Mouse (Mus musculus) urinary bladder, postnatal 14 days (tissue): Measurements from ENCODE around the gene Hoxc4.
A peak's percentile ranks its signal among the peaks of the same experiment; 100 is the strongest.

Experiments used
- DNase-seq: peaks from one replicate; pipeline ENCODE4 v3.0.0; 2021; ENCODE audit warnings: low spot score

The Hoxc4 gene

DNA sequence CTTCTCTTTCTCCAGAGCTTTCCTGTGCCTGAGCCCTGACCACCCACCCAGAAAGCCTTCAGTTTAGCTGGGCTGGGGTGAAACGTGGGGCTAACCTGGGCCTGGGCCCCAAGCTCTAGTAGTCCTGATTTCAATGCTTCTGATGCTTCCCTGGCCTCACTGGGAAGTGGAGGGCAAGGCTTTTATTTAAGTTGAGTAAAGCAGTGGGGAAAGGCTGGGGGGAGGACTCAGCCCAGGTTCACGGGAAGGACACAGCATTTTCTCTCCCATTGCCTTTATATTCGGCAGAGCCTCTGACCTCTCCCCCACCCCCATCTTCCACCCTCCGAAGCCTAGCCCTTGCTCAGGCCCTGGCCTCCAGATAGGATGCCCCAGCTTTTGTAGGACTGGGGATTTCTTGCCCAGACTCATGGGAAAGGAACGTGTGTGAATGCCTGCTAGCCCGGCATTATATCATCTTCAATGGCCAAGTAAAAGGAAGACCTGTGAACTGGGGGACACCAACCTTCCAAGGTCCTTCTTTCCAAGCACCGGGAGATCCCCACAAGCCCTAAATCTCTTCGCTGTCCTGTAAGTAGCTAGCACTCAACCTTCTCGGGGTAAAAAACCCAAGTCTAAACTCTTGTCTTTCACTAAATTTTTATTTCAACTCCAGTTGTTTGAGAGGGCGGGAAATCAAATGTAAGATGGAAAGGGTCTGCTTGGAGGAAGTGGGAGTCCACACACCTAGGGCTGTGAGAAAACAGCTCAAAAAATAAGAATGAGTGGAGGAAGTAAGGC lies 20.2 kb downstream of the Hoxc4 start:
- DNase-seq, result no peak

DNA sequence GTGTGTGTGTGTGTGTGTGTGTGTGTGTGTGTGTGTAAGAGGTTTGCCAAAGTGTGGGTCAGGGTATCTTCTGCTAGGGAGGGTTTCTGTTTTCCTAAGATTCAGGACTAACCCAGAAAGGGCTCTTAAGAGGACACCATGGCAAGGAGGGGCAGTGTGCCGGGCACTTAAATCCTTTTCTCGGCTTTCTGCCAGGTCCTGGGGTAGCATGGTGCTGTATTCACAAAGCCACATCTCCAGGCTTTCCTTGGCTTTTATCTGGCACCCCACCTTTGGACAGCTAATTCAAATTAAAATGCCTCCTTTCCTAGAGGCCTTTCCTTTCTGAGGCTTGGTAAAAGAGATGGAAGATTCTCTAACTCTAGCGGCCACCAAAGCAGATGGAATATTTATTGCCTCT lies 20.9 kb downstream of the Hoxc4 start:
- DNase-seq, result no peak

DNA sequence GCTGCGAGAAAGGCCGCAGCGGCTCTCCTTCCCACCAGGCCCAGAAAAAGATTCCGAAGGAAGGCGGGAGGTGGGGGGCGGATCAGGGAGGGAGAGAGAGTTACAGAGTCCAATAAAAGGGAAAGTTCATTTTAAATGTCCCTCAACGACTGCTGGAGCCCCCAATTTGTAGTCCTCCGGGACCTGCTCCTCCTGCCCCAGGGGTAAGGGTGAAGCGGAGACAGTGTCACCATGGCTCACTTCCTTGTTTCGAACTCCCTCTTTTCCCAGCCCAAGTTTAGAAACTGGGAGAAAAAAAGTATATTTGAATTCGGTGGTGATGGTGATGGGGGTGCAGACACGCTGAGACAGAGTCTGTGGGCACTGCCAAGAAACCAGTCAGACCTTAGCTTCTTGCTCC lies 21.9 kb downstream of the Hoxc4 start:
- DNase-seq, result no peak

DNA sequence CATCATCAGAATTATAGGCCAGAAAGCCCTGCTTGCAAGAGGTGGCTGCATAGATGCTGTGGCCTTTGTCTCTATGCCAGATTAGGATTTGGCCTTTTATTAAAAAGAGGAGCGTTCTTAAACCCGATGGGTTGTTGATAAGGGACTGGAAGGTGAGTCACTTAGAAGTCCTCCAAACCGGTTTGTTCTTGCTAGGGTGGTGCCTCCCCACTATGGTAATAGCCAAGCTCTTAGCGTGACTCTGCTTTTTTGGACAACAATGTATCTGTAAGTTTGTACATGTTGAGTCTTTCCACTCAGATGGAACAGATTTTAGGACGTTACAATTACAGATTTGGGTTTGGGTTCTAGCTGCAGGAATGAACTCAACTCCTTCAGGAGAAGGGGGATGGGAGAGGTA lies 22.9 kb downstream of the Hoxc4 start:
- DNase-seq, result peak; percentile 26

DNA sequence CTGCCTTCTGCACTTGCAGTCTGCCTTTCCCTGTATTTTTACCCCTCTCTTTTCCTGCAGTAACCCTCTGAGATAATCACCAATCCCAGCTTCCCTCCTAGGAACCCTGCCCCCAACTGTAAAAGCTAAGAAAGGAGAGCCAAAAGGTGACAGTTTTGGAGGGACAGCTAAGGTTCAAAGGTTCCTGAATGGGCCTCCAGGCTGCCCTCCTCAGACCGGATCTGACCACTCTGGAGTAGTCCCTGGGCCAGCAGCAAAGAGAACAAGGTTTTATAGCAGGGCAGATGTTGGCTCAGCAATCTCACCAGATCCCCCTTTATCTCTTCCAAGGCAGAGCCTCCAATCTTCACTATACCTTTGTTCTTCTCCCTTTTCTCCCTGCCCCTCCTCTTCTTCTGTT lies 23.5 kb downstream of the Hoxc4 start:
- no peak for DNase-seq

DNA sequence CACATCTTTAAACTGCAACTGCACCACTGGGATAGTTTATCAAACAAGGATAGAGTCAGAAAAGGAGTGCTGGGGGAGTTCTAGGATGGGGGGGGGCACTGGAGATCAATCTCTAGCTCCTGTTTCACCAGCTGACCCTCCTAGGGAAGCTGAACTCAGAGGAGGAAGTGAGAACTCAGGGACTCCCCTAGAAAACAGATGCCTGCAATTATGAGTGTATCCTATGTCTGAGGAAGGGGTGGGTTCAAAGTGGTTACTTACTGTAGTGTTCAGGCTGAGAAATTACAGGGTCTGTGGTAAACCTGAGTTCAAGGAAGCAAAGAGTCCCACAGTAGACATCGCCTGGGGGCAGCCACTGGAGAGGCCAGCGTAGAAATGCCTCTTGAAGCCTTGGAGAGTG lies 32.9 kb downstream of the Hoxc4 start:
- no peak for DNase-seq

DNA sequence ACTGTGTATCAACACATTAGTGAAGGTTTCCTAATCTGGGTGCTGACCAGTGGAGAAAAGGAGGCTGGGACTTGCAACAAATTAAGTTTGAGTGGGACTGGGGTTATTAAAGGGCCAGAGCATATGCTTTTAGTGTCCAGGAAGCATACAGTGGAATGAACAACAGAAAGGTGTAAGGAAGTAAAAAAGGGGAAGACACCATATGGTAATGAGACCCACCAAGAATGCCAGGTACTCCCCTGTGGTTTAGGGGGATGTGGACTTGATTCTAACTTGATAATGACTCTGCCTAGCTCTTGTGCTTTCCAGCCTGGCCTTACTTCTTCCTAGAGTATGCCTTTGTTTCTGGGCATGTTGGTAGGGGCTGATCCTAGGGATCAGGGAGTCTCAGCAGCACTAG lies 34.5 kb downstream of the Hoxc4 start:
- DNase-seq, result no peak

DNA sequence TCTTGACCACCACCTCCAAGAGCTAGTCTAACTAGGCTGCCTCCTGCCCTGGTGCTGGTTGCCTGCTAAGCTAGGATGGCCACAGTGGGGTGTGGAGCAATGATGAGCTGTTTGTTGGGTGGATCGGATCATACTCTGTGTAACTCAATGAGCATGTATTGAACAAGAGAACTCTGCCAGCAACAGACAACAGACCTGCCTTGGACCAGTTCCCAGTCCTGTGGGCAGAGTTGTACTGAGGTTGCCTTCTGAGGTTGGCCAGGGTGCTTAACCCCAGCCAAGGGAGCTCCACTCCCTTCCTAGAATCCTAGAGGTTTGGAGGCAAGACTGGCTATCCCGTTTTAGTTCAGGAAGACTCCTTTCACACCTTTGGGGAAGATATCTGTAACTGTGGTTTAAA lies 37.7 kb downstream of the Hoxc4 start:
- DNase-seq, result no peak

DNA sequence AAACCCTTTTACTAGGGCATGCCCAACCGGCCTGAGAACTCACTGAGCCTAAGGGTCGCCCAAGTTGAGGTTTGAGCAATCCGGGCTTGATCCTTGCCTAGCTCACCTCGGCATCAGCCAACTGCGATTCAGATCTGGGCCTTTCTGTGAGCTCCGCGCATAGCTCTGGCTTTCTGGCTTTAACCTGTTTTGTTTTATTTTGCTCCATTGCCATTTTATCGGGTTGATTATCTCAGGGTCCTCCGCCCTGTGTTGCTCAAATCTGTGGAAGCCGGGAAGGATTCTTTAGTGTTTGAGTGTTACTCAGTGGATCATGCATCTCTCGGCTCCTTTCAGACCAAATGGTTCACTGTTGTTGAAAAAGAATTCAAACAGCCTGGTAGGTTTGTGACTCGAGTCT lies 40.0 kb downstream of the Hoxc4 start:
- DNase-seq, result no peak

DNA sequence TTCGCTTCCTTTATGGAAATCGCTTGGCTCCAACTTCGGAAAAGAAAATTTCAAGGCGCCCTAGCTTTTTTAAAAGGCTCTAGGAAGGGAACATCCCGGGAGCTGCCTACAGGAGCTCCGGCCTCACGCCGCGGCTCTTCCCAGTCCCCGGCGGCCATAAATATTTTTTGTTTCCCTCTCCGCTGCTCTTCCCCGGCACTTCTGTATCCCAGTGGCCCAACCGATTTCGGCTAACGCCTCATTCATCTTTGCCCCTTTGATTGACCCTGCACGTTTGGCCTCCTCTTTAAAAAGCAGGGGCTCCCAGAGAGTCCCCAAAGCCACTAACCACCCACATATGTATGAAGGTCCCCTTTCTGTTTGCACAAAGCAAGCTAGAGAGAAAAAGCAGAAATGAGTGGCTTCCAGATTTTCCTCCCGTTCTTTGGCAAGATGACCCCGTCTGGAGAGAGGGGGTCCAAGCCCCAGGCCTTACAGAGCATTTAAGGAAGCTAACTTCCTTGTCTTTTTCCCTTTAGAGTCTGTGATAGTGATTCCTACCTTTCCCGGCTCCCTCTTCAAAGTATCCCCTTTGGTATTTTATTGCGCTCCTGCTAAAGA lies 40.8 kb downstream of the Hoxc4 start:
- no peak for DNase-seq

DNA sequence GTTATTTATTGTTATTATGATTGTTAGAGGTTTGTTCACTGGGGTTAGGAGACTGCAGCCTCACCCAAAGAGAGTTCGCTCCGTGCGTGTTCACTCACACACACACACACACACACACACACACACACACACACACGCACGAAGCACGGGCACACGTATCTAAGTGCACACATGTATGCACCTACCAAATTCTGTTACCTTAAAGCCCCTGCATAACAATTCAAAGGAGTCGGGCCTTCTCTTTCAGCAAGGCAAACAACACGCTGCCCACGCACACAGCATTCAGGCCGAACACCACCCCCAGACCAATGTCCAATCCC lies 41.2 kb downstream of the Hoxc4 start:
- DNase-seq, result no peak

DNA sequence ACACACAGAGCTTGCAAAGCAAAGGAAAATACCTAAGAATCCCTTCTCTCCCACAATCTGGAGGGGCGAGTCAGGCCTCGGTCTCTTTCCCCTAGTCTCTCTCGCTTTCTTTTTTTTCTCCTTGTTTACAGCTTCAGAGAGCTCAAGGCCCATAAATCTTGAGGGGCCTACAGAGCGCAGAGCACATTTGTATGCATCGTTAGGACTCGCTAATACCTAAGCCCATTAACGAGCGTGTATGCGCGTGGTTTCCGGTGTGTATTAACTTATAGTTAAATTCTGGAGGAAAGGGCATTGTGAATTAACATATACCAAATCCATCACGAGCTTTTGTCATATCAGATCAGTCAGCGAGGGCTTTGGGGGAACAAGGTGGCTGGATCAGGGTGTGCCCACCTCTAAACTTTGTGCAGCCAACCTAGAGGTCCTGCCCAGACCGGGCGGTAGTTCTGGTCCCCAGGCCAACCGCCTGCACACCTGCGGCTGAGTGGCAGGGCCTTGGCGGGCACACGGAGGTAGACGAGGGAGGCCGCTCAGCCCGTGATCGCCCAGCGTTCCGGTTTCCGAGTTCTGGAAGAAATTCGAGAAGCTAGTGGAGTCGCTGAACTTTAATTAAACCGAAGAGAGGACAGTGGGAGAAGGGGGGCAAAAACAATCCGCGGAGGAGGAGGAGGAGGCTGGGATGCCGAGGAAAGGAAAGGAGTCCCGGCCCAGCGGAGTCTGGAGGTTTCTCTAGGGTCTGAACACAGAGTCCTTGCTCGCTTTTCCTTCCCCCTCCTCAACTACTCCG lies 41.8 kb downstream of the Hoxc4 start:
- peak; percentile 29 for DNase-seq

DNA sequence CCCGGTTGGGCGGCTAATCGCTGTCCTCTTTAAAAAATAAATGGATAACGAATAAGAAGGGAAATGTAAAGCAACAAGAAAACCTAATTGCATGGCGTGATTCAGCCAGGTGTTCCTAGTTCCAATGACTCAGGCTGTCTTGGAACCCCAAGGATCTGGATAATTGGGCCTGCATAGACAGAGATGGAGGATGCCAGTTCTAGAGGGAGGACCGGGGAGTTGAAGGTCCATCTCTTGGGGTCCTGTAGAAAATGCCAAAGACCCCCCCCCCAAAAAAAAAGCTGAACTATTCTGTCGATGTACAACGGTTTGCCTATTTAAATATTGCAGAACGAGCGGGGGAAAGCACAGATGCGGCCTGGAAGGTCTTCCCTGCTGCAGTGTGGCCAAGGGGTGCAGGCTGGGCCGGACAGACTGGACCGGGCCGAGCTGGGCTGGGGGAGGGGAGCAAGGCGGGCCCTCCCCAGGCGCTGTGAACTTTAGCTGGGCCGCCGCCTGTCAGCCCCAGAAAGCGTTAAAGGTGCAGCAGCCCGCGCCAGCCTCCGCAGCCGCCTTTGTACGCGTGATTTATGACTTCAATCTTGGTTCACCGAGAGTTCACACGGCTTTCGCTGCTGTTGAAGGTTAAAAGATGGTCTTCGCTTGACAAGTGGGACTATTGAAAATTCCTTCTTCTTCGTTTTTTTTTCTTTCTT lies 42.5 kb downstream of the Hoxc4 start:
- DNase-seq, result peak; percentile 58

DNA sequence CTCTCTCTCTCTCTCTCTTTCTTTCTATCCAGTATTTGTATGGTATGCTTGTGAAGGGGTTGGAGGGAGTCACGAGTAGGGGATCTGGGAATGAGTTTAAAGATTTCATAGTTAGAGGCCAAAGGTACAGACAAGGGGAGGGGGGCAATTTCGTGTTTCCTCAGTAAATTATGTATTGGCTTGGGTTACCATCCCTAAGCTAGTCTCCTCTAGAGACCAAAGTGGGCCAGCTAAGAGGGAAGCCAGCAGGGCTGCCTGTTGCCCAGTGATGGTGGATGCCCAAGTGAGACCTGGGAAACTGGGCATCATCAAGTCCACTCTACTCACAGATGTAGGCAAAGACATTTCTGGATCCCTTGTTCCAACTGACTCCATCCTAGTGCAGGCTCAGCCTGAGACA lies 43.3 kb downstream of the Hoxc4 start:
- DNase-seq, result no peak

DNA sequence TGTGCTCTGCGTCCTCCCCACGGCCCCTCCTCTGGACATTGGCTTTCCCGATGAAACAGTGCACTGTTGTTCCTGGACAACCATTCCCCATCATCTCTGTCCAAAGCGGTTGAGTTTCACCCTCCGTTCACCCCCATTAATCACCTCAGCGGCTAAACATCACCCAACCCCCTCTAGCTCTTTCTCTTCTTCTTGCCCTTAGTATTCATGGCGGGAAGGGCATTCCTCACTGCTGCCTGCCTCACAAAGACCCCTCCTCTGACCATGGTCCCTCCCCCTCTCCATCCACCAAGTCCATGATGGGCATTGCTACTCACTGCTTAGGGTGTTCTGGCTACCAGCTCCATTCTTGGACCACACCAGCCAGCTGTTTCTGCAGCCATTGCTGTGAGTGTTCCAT lies 46.9 kb downstream of the Hoxc4 start:
- DNase-seq, result no peak

DNA sequence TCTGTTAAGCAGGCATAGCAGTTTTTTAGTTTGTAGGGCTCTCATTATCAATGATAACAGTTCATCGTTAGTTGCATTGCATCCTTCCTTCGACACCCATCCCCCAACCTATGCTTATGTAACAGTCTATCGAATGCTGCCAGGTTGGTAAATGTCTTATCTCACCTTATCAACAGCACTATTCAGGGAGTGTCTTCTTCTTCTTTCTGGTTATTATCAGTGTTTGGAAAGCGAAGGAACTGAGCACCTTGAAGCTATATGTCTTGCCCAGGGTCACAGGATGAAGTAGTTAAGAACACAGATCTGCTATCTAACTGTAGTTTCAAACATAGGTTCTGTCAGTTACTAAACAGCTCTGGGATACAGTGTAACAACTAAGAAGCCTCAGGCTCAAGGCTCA lies 49.0 kb downstream of the Hoxc4 start:
- DNase-seq, result no peak

DNA sequence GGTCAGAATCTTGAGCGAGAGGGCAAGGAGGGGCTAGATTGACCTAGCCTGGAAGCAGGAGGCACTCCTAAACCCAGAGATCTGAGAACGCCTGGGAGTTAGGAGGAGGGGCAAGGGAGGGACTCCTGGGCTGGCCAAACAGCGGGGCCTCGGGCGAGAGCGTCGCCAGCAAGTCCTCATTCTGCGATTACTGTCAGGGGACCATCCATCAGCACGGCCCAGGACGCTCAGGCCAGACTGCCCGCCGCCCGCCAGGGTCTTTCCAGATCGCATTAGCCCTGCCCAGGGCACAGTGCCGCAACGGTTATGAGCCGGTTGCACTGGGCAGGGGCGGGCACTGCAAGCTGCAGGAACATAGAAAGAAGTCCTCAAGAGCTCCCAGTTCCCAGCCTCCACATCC lies 50.4 kb downstream of the Hoxc4 start:
- DNase-seq, result no peak

DNA sequence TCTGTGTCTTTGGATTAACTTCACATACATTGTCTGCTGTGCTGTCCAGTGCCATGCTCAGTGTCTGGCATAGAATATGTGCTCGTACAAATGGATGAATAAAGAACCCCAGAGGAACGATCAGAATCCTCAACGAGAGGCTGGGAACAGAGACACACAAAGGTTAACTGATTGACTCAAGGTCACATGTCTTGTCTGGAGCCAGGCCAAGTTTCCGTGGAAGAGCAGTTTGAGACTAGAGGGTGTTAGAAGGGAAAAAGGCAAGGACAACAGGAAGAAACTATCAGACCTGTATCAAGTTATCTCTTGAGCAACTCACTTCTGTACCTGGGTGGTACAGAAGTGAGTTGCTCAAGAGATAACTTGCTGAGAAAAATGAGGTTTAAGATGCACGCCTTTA lies 52.5 kb downstream of the Hoxc4 start:
- DNase-seq, result no peak

DNA sequence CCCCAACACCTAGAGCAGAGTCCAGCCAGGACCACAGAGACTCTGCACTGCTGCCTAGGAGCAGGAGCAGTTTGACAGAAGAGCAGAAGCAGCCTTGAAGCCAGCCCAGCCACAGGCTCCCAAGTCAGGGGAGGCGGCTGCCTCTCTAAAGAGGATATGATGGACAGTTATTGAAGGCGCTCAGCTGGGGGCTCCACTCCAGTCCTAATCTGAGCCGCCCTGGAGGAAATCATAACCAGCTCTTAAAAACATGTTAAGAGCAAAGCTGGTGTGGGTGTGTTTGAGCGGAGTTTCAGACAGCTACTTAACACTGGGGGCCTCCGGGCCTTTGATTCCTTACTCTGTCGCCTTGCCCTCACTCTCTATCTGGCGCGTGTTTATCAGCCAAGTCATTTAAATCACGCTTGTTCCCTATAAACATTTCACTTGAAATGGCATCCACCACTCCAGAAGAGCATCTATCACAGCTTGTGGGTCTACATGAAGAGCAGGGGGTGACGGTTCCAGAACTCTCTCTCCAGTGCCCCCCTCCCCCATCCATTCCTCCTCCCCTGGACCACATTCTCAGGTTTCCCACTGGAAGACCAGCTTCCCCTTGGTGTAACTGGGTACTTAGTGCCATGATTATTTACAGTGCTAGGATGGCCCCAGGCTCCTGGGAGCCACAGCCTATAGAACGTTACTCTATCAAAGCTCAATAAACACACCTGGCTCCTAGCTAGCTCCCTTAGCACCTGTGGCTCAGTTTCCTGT lies 56.1 kb downstream of the Hoxc4 start:
- no peak for DNase-seq

DNA sequence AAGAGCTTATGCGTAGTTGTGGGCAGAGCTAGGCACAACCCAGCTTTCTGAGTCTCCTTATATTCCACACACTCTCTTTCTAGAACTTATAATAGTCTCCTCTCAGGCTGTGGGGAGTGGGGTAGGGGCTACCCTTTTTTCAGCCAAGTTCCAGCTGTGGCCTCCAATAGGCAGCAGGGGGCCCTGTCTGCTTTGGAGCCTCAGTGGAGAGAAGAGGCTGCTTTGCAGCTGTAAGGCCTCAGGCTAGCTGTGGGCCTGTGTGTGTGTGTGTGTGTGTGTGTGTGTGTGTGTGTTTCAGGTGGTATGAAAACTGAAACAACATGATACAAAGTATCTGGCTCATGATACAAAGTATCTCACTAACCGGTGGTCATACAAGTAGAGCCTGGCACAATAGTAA lies 58.9 kb downstream of the Hoxc4 start:
- DNase-seq, result no peak

DNA sequence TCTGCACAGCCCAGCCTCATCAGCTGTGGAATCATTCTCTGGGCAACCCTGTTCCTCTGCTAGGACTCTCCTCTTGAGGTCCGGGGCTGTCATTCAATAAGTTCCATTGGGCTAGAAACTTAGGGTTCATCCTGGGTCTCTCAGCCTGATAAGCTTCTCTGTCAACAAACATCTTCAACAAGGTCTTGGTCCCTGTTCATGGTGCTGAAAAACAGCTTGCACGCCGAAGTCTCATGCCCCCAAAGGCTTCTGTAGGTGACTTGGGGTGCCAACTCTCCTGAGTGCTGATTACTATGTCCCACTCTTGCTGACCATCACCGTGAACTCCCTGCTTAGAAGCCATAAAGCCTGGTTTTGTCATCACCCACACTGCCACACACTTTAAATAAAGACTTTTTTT lies 63.9 kb downstream of the Hoxc4 start:
- DNase-seq, result no peak

DNA sequence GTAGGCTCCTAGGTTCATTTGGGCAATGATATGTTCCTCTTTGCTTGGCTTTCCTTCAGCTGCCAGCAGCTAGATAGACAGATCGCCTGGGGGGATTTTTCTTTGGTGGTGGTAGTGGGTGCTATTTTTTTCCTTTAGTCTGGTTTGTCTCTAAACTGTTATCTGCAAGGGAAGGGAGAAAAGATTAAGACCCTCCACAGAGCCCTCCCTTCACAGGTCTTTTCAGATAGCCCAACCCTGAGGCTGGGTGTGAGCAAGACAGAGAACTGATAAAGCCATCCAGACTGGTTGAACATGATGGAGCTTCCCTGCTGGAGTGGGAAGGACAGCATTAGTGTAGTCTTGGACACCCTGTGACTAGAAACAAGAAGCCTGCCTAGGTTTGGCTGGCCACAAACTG lies 64.9 kb downstream of the Hoxc4 start:
- no peak for DNase-seq
